Mouse (Mus musculus): ENCODE results near the gene Tspyl1. TPM values are rescaled to one million over a fixed set of nuclear protein-coding genes. Genes with fewer than 3 reads are reported as not detected.
"Not testable (repeated sequence)": the region's sequence is repeated elsewhere in the genome, so short reads cannot be mapped to it uniquely, and the experiment has no call there.

The Tspyl1 gene
- polyA plus RNA-seq, 1 experiment, result 7.2 TPM

DNA sequence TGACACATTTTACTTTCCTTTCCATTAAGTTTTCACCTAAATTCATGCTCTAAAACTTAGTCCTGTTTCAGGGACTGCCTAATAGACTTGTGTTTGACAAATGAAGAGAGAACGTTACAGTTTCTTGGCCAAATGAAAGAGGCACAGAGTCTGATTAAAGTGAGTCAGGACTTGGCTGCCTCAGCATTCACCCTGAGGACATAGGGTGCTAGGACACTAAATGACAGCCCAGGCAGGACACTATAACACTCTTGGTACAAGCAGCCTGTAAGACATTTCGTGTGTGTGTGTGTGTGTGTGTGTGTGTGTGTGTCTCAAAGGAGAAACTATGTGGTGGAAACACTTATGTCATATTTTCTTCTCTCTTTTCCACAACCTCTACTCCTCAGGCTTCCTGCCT is 35.9 kb upstream of the Tspyl1 start:
- no peaks in the 10 kb centered on the region for H3K4me1 ChIP-seq (ENCODE audit: control insufficient read depth, insufficient read depth, low read length)
- H3K27me3 ChIP-seq (ENCODE audit: control insufficient read depth, insufficient read depth, low read length), result no peaks in the 10 kb centered on the region
- H3K27ac ChIP-seq (ENCODE audit: control insufficient read depth, insufficient read depth, low read depth, low read length), result no peak overlapping the region
- TF ChIP-seq CTCF (IDR thresholded peaks at IDR 0.05; ENCODE audit: control insufficient read depth, insufficient read depth, insufficient replicate concordance, low read depth, low read length), result no peak
- no peak for TF ChIP-seq POLR2A (IDR thresholded peaks at IDR 0.05; ENCODE audit: control insufficient read depth, low read depth, low read length)
- no peaks in the 10 kb centered on the region for H3K36me3 ChIP-seq (ENCODE audit: control insufficient read depth, insufficient read depth, low read length)
- H3K4me3 ChIP-seq (ENCODE audit: control insufficient read depth, low read depth, low read length), result no peak overlapping the region

GRCm38 (mm10) chr10:34247757-34248156 is 34.2 kb upstream of the Tspyl1 start:
- Histone ChIP-seq H3K4me1 (ENCODE audit: control insufficient read depth, insufficient read depth, low read length) (no peaks in the 10 kb centered on the region), H3K36me3 (ENCODE audit: control insufficient read depth, insufficient read depth, low read length) (no peaks in the 10 kb centered on the region), H3K27me3 (ENCODE audit: control insufficient read depth, insufficient read depth, low read length) (no peaks in the 10 kb centered on the region), H3K4me3 (ENCODE audit: control insufficient read depth, low read depth, low read length) (no peak overlapping the region), H3K27ac (ENCODE audit: control insufficient read depth, insufficient read depth, low read depth, low read length) (no peak overlapping the region)
- TF ChIP-seq POLR2A (IDR thresholded peaks at IDR 0.05; ENCODE audit: control insufficient read depth, low read depth, low read length), result no peak
- TF ChIP-seq CTCF (IDR thresholded peaks at IDR 0.05; ENCODE audit: control insufficient read depth, insufficient read depth, insufficient replicate concordance, low read depth, low read length), result no peak

DNA sequence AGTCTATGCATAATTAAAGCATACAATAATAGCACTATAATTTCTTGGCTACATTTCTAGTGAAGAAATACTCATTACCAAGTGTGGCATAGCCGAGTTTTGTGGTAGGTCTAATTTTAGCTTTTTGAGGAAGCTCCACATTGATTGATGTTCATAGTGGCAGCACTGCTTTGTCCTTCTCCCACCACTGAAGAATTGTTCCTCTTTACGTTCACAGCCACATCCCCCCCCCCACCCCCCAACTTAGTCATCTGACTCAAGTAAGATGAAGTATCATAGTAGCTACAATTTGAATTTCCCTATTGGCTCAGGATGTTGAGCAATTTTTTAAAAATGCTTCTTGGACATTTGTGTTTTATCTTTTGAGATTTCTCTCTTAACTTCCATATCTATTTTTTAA is 32.4 kb upstream of the Tspyl1 start:
- no peaks in the 10 kb centered on the region for H3K4me1 ChIP-seq (ENCODE audit: control insufficient read depth, insufficient read depth, low read length)
- H3K27me3 ChIP-seq (ENCODE audit: control insufficient read depth, insufficient read depth, low read length), result no peaks in the 10 kb centered on the region
- H3K4me3 ChIP-seq (ENCODE audit: control insufficient read depth, low read depth, low read length), result no peak overlapping the region
- no peak for TF ChIP-seq POLR2A (IDR thresholded peaks at IDR 0.05; ENCODE audit: control insufficient read depth, low read depth, low read length)
- no peak for TF ChIP-seq CTCF (IDR thresholded peaks at IDR 0.05; ENCODE audit: control insufficient read depth, insufficient read depth, insufficient replicate concordance, low read depth, low read length)
- no peaks in the 10 kb centered on the region for H3K36me3 ChIP-seq (ENCODE audit: control insufficient read depth, insufficient read depth, low read length)
- H3K27ac ChIP-seq (ENCODE audit: control insufficient read depth, insufficient read depth, low read depth, low read length), result no peak overlapping the region

DNA sequence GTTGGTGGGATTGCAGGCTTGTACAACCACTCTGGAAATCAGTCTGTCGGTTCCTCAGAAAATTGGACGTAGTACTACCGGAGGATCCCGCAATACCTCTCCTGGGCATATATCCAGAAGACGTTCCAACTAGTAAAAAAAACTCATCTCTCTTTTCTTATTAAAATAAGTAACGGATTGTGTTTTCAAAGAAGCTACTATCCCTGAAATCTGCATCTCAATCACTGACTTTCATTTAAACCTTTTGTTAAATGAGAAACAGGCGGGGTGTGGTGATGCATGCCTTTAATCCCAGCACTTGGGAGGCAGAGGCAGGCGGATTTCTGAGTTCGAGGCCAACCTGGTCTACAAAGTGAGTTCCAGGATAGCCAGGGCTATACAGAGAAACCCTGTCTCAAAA is 29.2 kb upstream of the Tspyl1 start:
- H3K4me1 ChIP-seq (ENCODE audit: control insufficient read depth, insufficient read depth, low read length); H3K27ac ChIP-seq (ENCODE audit: control insufficient read depth, insufficient read depth, low read depth, low read length); H3K4me3 ChIP-seq (ENCODE audit: control insufficient read depth, low read depth, low read length); H3K27me3 ChIP-seq (ENCODE audit: control insufficient read depth, insufficient read depth, low read length); H3K36me3 ChIP-seq (ENCODE audit: control insufficient read depth, insufficient read depth, low read length): not testable (repeated sequence)

GRCm38 (mm10) chr10:34265106-34265505 is 16.9 kb upstream of the Tspyl1 start:
- Histone ChIP-seq H3K4me3 (ENCODE audit: control insufficient read depth, low read depth, low read length) (no peak overlapping the region), H3K27ac (ENCODE audit: control insufficient read depth, insufficient read depth, low read depth, low read length) (no peak overlapping the region), H3K27me3 (ENCODE audit: control insufficient read depth, insufficient read depth, low read length) (no peaks in the 10 kb centered on the region), H3K4me1 (ENCODE audit: control insufficient read depth, insufficient read depth, low read length) (no peaks in the 10 kb centered on the region), H3K36me3 (ENCODE audit: control insufficient read depth, insufficient read depth, low read length) (no peaks in the 10 kb centered on the region)
- no peak for TF ChIP-seq CTCF (IDR thresholded peaks at IDR 0.05; ENCODE audit: control insufficient read depth, insufficient read depth, insufficient replicate concordance, low read depth, low read length)
- TF ChIP-seq POLR2A (IDR thresholded peaks at IDR 0.05; ENCODE audit: control insufficient read depth, low read depth, low read length), result no peak

GRCm38 (mm10) chr10:34267312-34268070 is 14.5 kb upstream of the Tspyl1 start:
- no peaks in the 10 kb centered on the region for H3K36me3 ChIP-seq (ENCODE audit: control insufficient read depth, insufficient read depth, low read length)
- no peak overlapping the region for H3K4me3 ChIP-seq (ENCODE audit: control insufficient read depth, low read depth, low read length)
- TF ChIP-seq POLR2A (IDR thresholded peaks at IDR 0.05; ENCODE audit: control insufficient read depth, low read depth, low read length) (no peak), CTCF (IDR thresholded peaks at IDR 0.05; ENCODE audit: control insufficient read depth, insufficient read depth, insufficient replicate concordance, low read depth, low read length) (no peak)
- H3K27me3 ChIP-seq (ENCODE audit: control insufficient read depth, insufficient read depth, low read length), result no peaks in the 10 kb centered on the region
- no peaks in the 10 kb centered on the region for H3K4me1 ChIP-seq (ENCODE audit: control insufficient read depth, insufficient read depth, low read length)
- no peak overlapping the region for H3K27ac ChIP-seq (ENCODE audit: control insufficient read depth, insufficient read depth, low read depth, low read length)

GRCm38 (mm10) chr10:34271681-34272080 is 10.3 kb upstream of the Tspyl1 start:
- H3K36me3 ChIP-seq (ENCODE audit: control insufficient read depth, insufficient read depth, low read length), result no peaks in the 10 kb centered on the region
- H3K4me3 ChIP-seq (ENCODE audit: control insufficient read depth, low read depth, low read length), result no peak overlapping the region
- no peak for TF ChIP-seq POLR2A (IDR thresholded peaks at IDR 0.05; ENCODE audit: control insufficient read depth, low read depth, low read length)
- no peak for TF ChIP-seq CTCF (IDR thresholded peaks at IDR 0.05; ENCODE audit: control insufficient read depth, insufficient read depth, insufficient replicate concordance, low read depth, low read length)
- no peaks in the 10 kb centered on the region for H3K27me3 ChIP-seq (ENCODE audit: control insufficient read depth, insufficient read depth, low read length)
- no peaks in the 10 kb centered on the region for H3K4me1 ChIP-seq (ENCODE audit: control insufficient read depth, insufficient read depth, low read length)
- no peak overlapping the region for H3K27ac ChIP-seq (ENCODE audit: control insufficient read depth, insufficient read depth, low read depth, low read length)

Measured in testis, adult 2 months (tissue).